Mouse (Mus musculus) fat pad, adult 2 months (tissue): ENCODE measurements around the gene Slc22a15.

ENCODE experiments used
- DNase-seq: peaks from one replicate; pipeline ENCODE4 v3.0.0-alpha.2; 2011; ENCODE audit warnings: low read depth, low spot score; ENCODE audit errors: extremely low read depth

Gene Slc22a15

GRCm38 (mm10) chr3:101917665-101918064 is 6.6 kb downstream of the Slc22a15 start:
- no peak for DNase-seq

- DNase-seq, result no peak
Measured at GRCm38 (mm10) chr3:101916525-101916924, 7.7 kb downstream of the Slc22a15 start.

GRCm38 (mm10) chr3:101915048-101915801 is 9.0 kb downstream of the Slc22a15 start:
- no peak for DNase-seq

DNA sequence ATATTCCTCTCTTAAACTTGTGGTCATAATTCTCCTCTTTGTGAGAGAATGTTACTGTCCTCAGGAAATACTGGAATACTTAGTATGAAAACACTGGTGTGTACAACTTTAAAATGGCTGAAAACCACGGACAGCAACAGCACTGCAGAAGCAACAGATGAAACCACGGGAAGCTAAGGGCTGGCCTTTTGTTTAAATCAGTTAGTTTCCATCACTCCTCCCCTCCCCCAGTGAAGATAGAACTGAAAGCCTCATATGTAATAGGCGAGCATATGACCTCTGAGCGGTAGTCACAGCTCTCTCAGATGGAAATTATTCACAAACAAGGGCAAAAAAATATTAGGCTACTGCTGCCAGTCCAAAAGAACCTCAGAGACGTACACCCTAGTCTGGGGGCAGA is 10.0 kb downstream of the Slc22a15 start:
- DNase-seq, result no peak

DNA sequence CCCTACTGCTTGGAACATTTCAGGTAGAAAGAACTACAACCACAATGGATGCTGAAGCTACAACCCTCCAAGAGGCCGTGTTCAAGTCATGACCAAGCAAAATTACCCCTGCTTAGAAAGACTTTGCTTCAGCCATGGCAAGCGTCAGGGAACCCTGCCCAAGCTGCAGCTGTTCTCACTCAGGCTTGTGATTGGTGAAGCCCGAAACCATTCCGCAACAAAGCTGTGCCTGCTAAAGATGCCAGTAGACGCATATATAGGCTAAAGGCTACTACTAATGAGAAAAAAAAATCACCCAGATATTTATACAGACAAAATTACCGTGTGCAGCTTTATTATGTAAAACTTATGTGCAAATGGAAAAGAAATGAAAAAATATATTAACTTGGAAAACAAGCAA is 12.2 kb downstream of the Slc22a15 start:
- no peak for DNase-seq

GRCm38 (mm10) chr3:101907049-101907448 is 17.2 kb downstream of the Slc22a15 start:
- no peak for DNase-seq

DNA sequence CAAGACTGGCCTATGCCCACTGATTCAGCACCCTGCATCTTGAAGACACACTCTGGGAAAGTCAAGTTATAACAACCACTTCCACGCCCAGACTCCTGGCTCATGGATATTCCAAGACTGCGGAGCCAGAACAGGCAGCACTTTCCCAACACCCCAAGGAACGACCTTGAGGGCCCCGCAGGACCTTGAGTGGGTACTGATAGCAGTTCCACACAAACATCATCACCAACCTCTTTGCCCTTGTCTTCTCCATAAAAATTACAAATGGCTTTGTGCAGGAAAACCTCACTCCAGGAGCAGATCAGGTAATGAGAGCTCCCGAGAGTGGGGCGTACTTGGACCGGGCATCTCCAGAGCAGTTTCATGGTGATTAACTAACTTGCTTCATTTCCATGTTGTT is 19.5 kb downstream of the Slc22a15 start:
- DNase-seq, result no peak

- no peak for DNase-seq
Measured at GRCm38 (mm10) chr3:101903091-101903490, 21.2 kb downstream of the Slc22a15 start.

GRCm38 (mm10) chr3:101902344-101902743 is 21.9 kb downstream of the Slc22a15 start:
- DNase-seq, result no peak

DNA sequence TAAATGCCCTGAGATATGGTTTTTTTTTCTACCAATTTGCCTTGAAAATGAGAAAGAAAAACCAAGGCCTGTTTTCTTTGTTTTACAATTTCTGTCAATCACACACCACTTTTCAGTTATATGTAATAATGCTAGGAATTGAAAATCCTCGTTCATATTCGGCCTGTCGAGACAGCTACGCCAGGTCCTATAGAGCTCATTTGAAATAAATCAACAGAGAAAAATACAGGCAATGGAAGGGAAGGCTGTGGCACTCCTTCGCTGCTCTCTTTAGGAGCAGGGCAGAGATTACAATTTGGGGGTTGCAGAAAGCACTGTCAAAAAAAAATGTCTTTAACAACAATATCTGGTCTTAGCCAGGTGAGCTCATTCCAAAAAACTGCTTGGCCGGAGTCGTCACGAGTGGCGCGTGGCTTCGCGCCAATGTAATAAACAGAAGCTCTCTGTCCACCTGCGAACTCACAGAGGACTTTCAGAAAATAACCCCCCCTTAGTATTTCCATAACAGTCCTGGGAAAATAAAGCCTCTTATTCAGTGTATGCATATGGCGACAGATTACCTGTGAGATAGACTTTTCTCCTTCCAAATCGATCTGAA is 26.8 kb downstream of the Slc22a15 start:
- DNase-seq, result no peak

DNA sequence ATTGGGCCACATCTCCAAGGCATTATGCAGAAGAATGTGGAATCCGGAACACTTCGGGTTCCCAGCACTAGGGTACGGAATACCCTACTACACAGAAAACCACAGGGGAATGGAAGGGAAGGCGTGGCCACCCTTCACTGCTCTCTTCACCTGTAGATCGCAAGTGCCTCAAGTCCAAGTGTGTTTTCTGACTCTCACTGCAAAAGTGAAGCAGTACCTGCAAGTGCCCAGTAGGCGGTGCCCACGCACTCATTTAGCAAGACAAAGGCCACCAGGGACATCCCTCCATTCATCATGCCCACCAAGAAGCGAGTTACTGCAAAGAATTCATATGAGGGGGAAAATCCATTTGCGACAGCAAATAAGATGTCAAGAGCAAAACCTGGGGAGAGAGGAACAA is 27.4 kb downstream of the Slc22a15 start:
- DNase-seq, result no peak

DNA sequence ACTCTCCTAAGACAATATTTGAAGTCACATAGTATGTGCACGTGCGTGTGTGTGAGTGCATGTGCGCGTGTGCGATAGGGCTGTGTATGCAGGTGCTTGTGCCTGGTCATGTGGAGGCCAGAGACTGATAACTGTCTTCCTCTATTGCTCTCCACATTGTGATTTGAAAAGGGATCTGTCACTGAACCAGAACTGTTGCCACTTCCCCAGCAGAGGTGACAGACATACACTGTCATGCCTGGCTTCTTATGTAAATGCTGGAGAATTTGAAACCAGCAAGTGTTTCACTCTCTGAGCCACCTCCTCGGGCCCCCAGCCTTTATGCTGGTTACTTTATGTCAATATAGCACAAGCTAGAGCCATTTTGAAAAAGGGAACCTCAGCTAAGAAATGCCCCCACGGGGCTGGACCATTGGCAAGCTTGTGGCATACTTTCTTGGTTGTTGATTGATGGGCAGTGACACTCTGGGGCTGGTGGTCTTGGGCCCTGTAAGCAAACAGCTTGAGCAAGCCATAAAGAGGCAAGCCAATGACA is 28.8 kb downstream of the Slc22a15 start:
- no peak for DNase-seq

DNA sequence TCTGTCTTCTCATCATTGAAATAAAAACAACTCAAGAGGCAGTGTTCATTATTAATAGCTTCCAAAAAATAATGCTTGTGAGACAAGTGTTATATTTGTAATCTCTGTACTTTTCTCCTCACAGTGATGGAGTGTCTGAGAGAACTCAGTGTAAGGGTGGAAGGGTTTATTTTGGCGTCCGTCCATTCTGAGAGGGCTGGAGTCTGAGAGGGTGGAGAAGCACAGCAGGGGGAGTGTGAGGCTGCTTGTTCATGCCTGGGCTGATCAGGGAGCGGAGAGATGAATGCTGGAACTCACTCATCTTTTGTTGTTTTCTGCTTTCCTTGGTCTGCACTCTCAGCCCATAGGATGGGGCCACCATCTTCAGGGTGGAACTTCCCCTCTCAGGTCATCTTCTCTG is 38.7 kb downstream of the Slc22a15 start:
- no peak for DNase-seq

- no peak for DNase-seq
Measured at GRCm38 (mm10) chr3:101885041-101885440, 39.2 kb downstream of the Slc22a15 start.

DNA sequence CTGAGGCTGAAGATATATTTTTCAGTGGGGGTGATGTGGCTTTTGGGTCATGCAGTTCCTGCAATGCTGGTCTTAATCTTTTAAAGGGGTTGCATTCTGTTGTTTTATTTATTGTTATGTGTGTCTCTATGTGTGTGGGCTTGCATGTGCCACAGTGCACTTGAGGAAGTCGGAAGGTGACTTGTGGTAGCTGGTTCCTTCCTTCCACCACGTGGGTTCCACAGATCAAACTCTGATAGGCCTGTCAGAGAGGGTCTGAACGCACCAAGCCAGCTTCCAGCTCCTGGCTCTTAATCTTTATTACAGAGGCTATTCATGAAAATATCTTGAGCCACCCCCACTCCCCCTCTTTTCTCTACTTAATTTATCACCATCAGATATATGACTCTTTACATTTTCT is 40.4 kb downstream of the Slc22a15 start:
- DNase-seq, result no peak

- DNase-seq, result no peak
Measured at GRCm38 (mm10) chr3:101881721-101882120, 42.5 kb downstream of the Slc22a15 start.

- DNase-seq, result no peak
Measured at GRCm38 (mm10) chr3:101880818-101881217, 43.4 kb downstream of the Slc22a15 start.

- DNase-seq, result no peak
Measured at GRCm38 (mm10) chr3:101878136-101878535, 46.1 kb downstream of the Slc22a15 start.

DNA sequence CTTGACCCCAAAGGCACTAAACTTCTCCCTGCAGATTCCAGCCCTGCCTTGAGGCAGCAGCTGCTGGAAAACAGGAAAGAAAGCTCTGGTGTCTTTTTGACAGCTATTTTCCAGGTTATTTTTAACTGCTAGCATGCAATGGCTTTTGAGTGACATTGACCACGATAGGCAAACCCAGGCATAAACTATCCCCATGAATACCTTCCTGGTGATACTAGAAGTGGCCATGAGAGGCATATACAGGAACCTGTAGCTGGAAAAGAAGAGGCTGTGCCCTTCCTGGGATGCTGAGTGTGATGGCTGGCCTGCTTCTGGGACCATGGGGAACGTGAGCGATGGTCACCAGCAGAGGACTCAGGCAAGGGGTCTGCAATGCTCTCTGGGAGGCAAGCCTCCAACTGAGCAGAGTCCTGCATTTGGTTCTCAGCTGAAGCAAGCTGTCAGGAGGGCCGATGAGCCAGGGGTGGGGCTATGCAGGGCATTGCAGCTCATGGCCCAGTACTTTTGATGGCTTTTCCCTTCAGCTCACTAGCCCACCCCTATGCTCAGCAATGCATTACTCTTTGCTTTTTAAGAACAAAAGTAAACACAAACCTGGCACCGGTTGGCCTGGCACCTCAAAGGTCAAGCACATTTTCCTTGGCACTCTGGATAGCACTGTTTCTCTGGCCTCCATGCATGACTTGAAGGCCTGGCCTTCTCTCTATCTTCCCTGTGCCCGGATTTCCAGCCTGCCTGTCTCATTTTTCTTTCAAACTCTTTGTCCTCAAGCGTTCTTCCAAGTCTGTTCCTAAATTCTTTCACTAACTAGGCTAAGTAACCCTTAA is 47.6 kb downstream of the Slc22a15 start:
- no peak for DNase-seq

- DNase-seq, result no peak
Measured at GRCm38 (mm10) chr3:101875258-101875920, 48.9 kb downstream of the Slc22a15 start.

GRCm38 (mm10) chr3:101873061-101873675 is 51.1 kb downstream of the Slc22a15 start:
- DNase-seq, result no peak
